Mouse (Mus musculus) lung, embryonic 15.5 days (tissue): ENCODE data around the gene Cc2d1b. TPM values are rescaled to one million over a fixed set of nuclear protein-coding genes. Genes with fewer than 3 reads are reported as not detected.

Experiments used
- polyA plus RNA-seq: library from polyadenylated mRNA; unstranded; fragments of >200 nt; fragmentation: Nextera tagmentation; extraction: Ambion mirVana; gene quantifications from 2 replicates; pipeline ENCODE4 v1.2.1, GENCODE M21; 2015

Gene Cc2d1b
- polyA plus RNA-seq, 1 experiment from 2014 or later, result 31.1 TPM

Other genes with a start within 250 kb of the Cc2d1b start
- 0.36 and 0.88 TPM in 2 replicates for gene Shisal2a, start 236.6 kb upstream of the Cc2d1b start, polyA plus RNA-seq
- 86.3 and 88.2 TPM in 2 replicates for gene Gpx7, start 213.0 kb upstream of the Cc2d1b start, polyA plus RNA-seq
- gene Tut4, start 160.5 kb upstream of the Cc2d1b start, polyA plus RNA-seq, result 60.1 and 60.7 TPM in 2 replicates
- gene Prpf38a, start 40.6 kb upstream of the Cc2d1b start, polyA plus RNA-seq, result 90.2 and 90.9 TPM in 2 replicates
- gene Orc1, start 40.5 kb upstream of the Cc2d1b start, polyA plus RNA-seq, result 10.5 and 10.8 TPM in 2 replicates
- gene 3110021N24Rik, start 99.7 kb downstream of the Cc2d1b start, polyA plus RNA-seq, result 1.8 and 2.0 TPM in 2 replicates
- 4.6 and 5.1 TPM in 2 replicates for gene Zfyve9, start 160.9 kb downstream of the Cc2d1b start, polyA plus RNA-seq
- gene Btf3l4, start 213.7 kb downstream of the Cc2d1b start, polyA plus RNA-seq, result 142 and 154 TPM in 2 replicates
- 125 and 132 TPM in 2 replicates for gene Txndc12, start 214.7 kb downstream of the Cc2d1b start, polyA plus RNA-seq
- 55.1 and 58.6 TPM in 2 replicates for gene Kti12, start 227.8 kb downstream of the Cc2d1b start, polyA plus RNA-seq
- 1.7 and 2.3 TPM in 2 replicates for gene A730015C16Rik, start 228.7 kb downstream of the Cc2d1b start, polyA plus RNA-seq